Mouse (Mus musculus) limb, embryonic 14.5 days (tissue): Measurements from ENCODE around the gene Ung. TPM values are rescaled to one million over a fixed set of nuclear protein-coding genes. Genes with fewer than 3 reads are reported as not detected.

Experiments
- ATAC-seq: fragments of 200-750 bp; cut with Nextera tagmentation; 2 replicates; pipeline ENCODE4 v1.8.0; 2017; ENCODE audit warnings: low read depth, moderate number of reproducible peaks, moderate TSS enrichment; ENCODE audit not compliant: low FRiP score
- DNase-seq: peaks from one replicate; pipeline ENCODE4 v3.0.0-alpha.2; 2015; ENCODE audit warnings: low spot score
- H3K27ac ChIP-seq: fragments of 300-500 bp; sonication (generic); replicated peaks from 2 replicates; pipeline ENCODE4 v1.5.1; 2014; ENCODE audit warnings: low read depth, mild to moderate bottlenecking, low read length, moderate library complexity, mixed read lengths
- H3K27me3 ChIP-seq: fragments of 300-500 bp; sonication (generic); 2 replicates; pipeline ENCODE4 v1.6.1; 2014; ENCODE audit warnings: low read length, mixed read lengths; ENCODE audit not compliant: control insufficient read depth, insufficient read depth
- H3K36me3 ChIP-seq: fragments of 300-500 bp; sonication (generic); 2 replicates; pipeline ENCODE4 v1.6.1; 2014; ENCODE audit warnings: mild to moderate bottlenecking, low read length, moderate library complexity, mixed read lengths; ENCODE audit not compliant: control insufficient read depth, insufficient read depth
- H3K4me1 ChIP-seq: fragments of 300-500 bp; sonication (generic); 2 replicates; pipeline ENCODE4 v1.6.1; 2014; ENCODE audit warnings: antibody characterized with exemption, low read length, mixed read lengths; ENCODE audit not compliant: control insufficient read depth, insufficient read depth
- H3K4me2 ChIP-seq: fragments of 300-500 bp; sonication (generic); replicated peaks from 2 replicates; pipeline ENCODE4 v1.6.1; 2014; ENCODE audit warnings: low read depth, mild to moderate bottlenecking, low read length, moderate library complexity; ENCODE audit not compliant: severe bottlenecking
- H3K4me3 ChIP-seq: fragments of 300-500 bp; sonication (generic); replicated peaks from 2 replicates; pipeline ENCODE4 v1.5.1; 2014; ENCODE audit warnings: low read length
- H3K9ac ChIP-seq: fragments of 300-500 bp; sonication (generic); 2 replicates; pipeline ENCODE4 v1.6.1; 2014; ENCODE audit warnings: mild to moderate bottlenecking, low read depth, low read length, moderate library complexity; ENCODE audit not compliant: severe bottlenecking
- H3K9me3 ChIP-seq: fragments of 300-500 bp; sonication (generic); 2 replicates; pipeline ENCODE4 v1.6.1; 2016; ENCODE audit warnings: low read length; ENCODE audit not compliant: control insufficient read depth
- POLR2A ChIP-seq: fragments of 200-500 bp; IDR thresholded peaks from 2 replicates; pipeline ENCODE4 v1.8.0; 2012; ENCODE audit warnings: inconsistent platforms, mild to moderate bottlenecking, moderate library complexity, borderline replicate concordance; ENCODE audit not compliant: insufficient read depth, insufficient read length; ENCODE audit errors: extremely low read depth
- WGBS: fragments of 180-500 bp; shearing (Covaris S2); extraction: QIAGEN DNeasy Blood & Tissue Kit; methylation state at CpG from one replicate; pipeline ENCODE4 v1.1.7; 2014; 5-methylcytosine and 5-hydroxymethylcytosine counted together
- polyA plus RNA-seq, 2 experiments: library from polyadenylated mRNA; depleted of rRNA in 1 of 2; stranded (reverse) in 1 of 2; unstranded in 1 of 2; fragments of >200 nt; fragmentation: Nextera tagmentation in 1 of 2; extraction: Ambion mirVana in 1 of 2; gene quantifications; 2 replicates each; pipeline versions ENCODE4 v1.2.1 to v1.2.3; 2012 to 2014

Gene Ung
- polyA plus RNA-seq, 2 experiments = 23.7 to 31.4 TPM

- WGBS = 35% methylated on average over 14 of the region's 16 CpGs
- peaks cover 6% of the 10 kb centered on the region; the same call in 1 of the 2 replicates for H3K4me1 ChIP-seq
- DNase-seq (no peak), ATAC-seq (no peak)
- H3K9ac ChIP-seq = no peak overlapping the region
- no peak overlapping the region for H3K4me3 ChIP-seq
- no peak for TF ChIP-seq POLR2A
- H3K9me3 ChIP-seq = no peaks in the 10 kb centered on the region
- peak overlapping the region; percentile 11 for H3K4me2 ChIP-seq
- no peaks in the 10 kb centered on the region for H3K36me3 ChIP-seq
- H3K27me3 ChIP-seq = no peaks in the 10 kb centered on the region
- no peak overlapping the region for H3K27ac ChIP-seq
These were observed 43.8 kb downstream of the Ung start for GRCm38 (mm10) chr5:114173877-114174581.

GRCm38 (mm10) chr5:114174639-114175038 lies 44.5 kb downstream of the Ung start:
- no peaks in the 10 kb centered on the region for H3K27me3 ChIP-seq
- H3K4me3 ChIP-seq = no peak overlapping the region
- no peak for TF ChIP-seq POLR2A
- no peak overlapping the region for H3K27ac ChIP-seq
- DNase-seq (peak; percentile 66), ATAC-seq (no peak)
- H3K36me3 ChIP-seq = no peaks in the 10 kb centered on the region
- WGBS = 15% methylated on average over 16 of the region's 16 CpGs
- peak overlapping the region; percentile 11 for H3K4me2 ChIP-seq
- no peaks in the 10 kb centered on the region for H3K9me3 ChIP-seq
- no peak overlapping the region for H3K9ac ChIP-seq
- peaks cover 6% of the 10 kb centered on the region; the same call in 1 of the 2 replicates for H3K4me1 ChIP-seq

- H3K4me1 ChIP-seq = peaks cover 6% of the 10 kb centered on the region; the same call in 1 of the 2 replicates
- WGBS = 0% methylated on average over 20 of the region's 26 CpGs
- peak overlapping the region; percentile 52 for H3K4me3 ChIP-seq
- H3K4me2 ChIP-seq = peak overlapping the region; percentile 88
- no peak for TF ChIP-seq POLR2A
- no peaks in the 10 kb centered on the region for H3K36me3 ChIP-seq
- peak; percentile 95 for ATAC-seq
- 0 out of 2 replicates have a peak overlapping the region, but pooled peaks have one; percentile 19 for H3K27ac ChIP-seq
- peak overlapping the region; percentile 55 for H3K9ac ChIP-seq
- DNase-seq = peak; percentile 88
- no peaks in the 10 kb centered on the region for H3K9me3 ChIP-seq
- no peaks in the 10 kb centered on the region for H3K27me3 ChIP-seq
These were observed 45.5 kb downstream of the Ung start for GRCm38 (mm10) chr5:114175596-114176171.

- WGBS = 53% methylated on average over 8 of the region's 8 CpGs
- Histone ChIP-seq H3K27ac (no peak overlapping the region), H3K9ac (no peak overlapping the region)
These were observed 46.6 kb downstream of the Ung start for GRCm38 (mm10) chr5:114176548-114177400.

More at GRCm38 (mm10) chr5:114176548-114177400, 46.6 kb downstream of the Ung start:
- no peak for TF ChIP-seq POLR2A
- no peaks in the 10 kb centered on the region for H3K27me3 ChIP-seq
- peak overlapping the region; percentile 52 for H3K4me3 ChIP-seq
- H3K4me2 ChIP-seq = peak overlapping the region; percentile 88
- peaks cover 6% of the 10 kb centered on the region; the same call in 1 of the 2 replicates for H3K4me1 ChIP-seq
- H3K36me3 ChIP-seq = no peaks in the 10 kb centered on the region
- no peak for DNase-seq
- no peaks in the 10 kb centered on the region for H3K9me3 ChIP-seq
- ATAC-seq = no peak
